Mouse (Mus musculus): ENCODE results near the gene Dxo.
A peak's percentile ranks its signal among the peaks of the same experiment; 100 is the strongest.

The Dxo gene

GRCm38 (mm10) chr17:34881683-34882310 is 45.0 kb downstream of the Dxo start, which contains the start of gene Gm20547:
TSS of gene Gm20547 (minus strand) at chr17:34882042.
- no peak for DNase-seq (ENCODE audit: low read depth)

GRCm38 (mm10) chr17:34883332-34883731 is 46.5 kb downstream of the Dxo start:
- peak; percentile 37 for DNase-seq (ENCODE audit: low read depth)

GRCm38 (mm10) chr17:34884704-34885103 is 47.9 kb downstream of the Dxo start:
- DNase-seq (ENCODE audit: low read depth), result no peak

- DNase-seq (ENCODE audit: low read depth), result no peak
Observed at GRCm38 (mm10) chr17:34885615-34886014, 48.8 kb downstream of the Dxo start.

- peak; percentile 75 for DNase-seq (ENCODE audit: low read depth)
Observed at GRCm38 (mm10) chr17:34887942-34888341, 51.1 kb downstream of the Dxo start.
